Mouse (Mus musculus) liver, adult 2 months (tissue): ENCODE data around the gene Mrpl22.

Source experiments
- CTCF ChIP-seq: fragments of 200-500 bp; IDR thresholded peaks from 2 replicates; pipeline ENCODE4 v1.5.1; 2011; ENCODE audit warnings: low read depth, low read length, control low read depth
- POLR2A ChIP-seq: fragments of 200-500 bp; IDR thresholded peaks from 2 replicates; pipeline ENCODE4 v1.6.1; 2011; ENCODE audit warnings: low read length, control low read depth; ENCODE audit not compliant: insufficient read depth; ENCODE audit errors: extremely low read depth

DNA sequence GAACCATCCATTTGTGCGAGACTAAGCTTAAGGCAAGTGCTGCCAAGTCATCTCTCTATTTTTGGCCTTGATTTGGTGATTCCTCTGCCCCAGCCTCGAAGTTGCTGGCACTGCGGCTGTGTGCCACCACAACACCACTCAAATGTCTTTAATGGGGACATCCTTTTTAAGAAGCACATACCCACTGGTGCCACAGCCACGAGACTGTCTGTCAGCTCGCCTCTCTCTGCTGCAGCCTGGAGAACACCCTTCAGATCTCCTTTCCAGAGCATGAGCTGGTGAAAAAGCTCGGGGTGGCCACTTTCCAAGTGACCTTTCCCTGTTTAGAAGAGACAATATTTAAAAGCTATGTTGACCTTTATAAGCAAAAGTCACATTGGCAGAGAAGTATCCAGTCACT lies 34.8 kb upstream of the Mrpl22 start:
- TF ChIP-seq CTCF (no peak), POLR2A (no peak)
